Mouse (Mus musculus) brown adipose tissue, adult 24 weeks (tissue): ENCODE measurements around the gene AI837181. TPM values are rescaled to one million over a fixed set of nuclear protein-coding genes. Genes with fewer than 3 reads are reported as not detected.

Experiments used
- H3K27ac ChIP-seq: fragments of 200-500 bp; replicated peaks from 2 replicates; pipeline ENCODE4 v1.5.1; 2012; ENCODE audit warnings: low read depth, mild to moderate bottlenecking, low read length
- H3K4me1 ChIP-seq: fragments of 200-500 bp; 2 replicates; pipeline ENCODE4 v1.6.1; 2012; ENCODE audit warnings: low read length, mixed read lengths; ENCODE audit not compliant: control insufficient read depth, insufficient read depth, insufficient read length
- H3K4me3 ChIP-seq: fragments of 200-500 bp; 2 replicates; pipeline ENCODE4 v1.5.1; 2012; ENCODE audit warnings: low read depth, mild to moderate bottlenecking, low read length, moderate library complexity; ENCODE audit not compliant: insufficient read depth
- polyA plus RNA-seq: library from polyadenylated mRNA; stranded (reverse); fragments of >200 nt; gene quantifications from 2 replicates; pipeline ENCODE4 v1.2.4, GENCODE M21; 2012; ENCODE audit not compliant: missing spikeins, insufficient read depth, insufficient read length

The AI837181 gene
- polyA plus RNA-seq, 1 experiment: 27.1 TPM

GRCm38 (mm10) chr19:5447515-5448353 is 22.8 kb downstream of the AI837181 start, which contains the start of gene Fosl1:
TSS of gene Fosl1 (plus strand) at chr19:5447547.
- Histone ChIP-seq H3K27ac (no peak within 1 kb of the TSS), H3K4me1 (peaks cover 9% of the 10 kb centered on the region; the same call in 1 of the 2 replicates), H3K4me3 (peak within 1 kb of the TSS; percentile 81)

- Histone ChIP-seq H3K27ac (no peak overlapping the region), H3K4me1 (peaks cover 9% of the 10 kb centered on the region; the same call in 1 of the 2 replicates), H3K4me3 (peak overlapping the region; percentile 81)
These were observed 23.6 kb downstream of the AI837181 start for GRCm38 (mm10) chr19:5448354-5449150.

GRCm38 (mm10) chr19:5449673-5450072 is 24.7 kb downstream of the AI837181 start:
- H3K4me1 ChIP-seq: peaks cover 11% of the 10 kb centered on the region
- no peak overlapping the region for H3K4me3 ChIP-seq
- H3K27ac ChIP-seq: no peak overlapping the region

- Histone ChIP-seq H3K27ac (no peak overlapping the region), H3K4me3 (no peak overlapping the region), H3K4me1 (peaks cover 11% of the 10 kb centered on the region)
These were observed 26.8 kb downstream of the AI837181 start for GRCm38 (mm10) chr19:5451766-5452165.

DNA sequence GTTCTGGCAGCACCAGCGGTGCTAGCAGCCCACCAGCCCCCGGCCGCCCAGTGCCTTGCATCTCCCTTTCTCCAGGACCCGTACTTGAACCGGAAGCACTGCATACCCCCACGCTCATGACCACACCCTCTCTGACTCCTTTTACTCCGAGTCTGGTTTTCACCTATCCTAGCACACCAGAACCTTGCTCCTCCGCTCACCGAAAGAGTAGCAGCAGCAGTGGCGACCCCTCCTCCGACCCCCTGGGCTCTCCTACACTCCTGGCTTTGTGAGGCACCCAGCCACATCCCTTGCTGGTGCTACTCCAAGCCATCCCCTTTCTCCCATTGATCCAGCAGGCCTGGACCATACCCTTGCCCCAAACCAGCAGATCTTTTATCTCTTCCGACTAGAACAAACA is 30.1 kb downstream of the AI837181 start:
- H3K4me1 ChIP-seq: peaks cover 2% of the 10 kb centered on the region
- H3K27ac ChIP-seq: peak overlapping the region; percentile 84; the same call in 1 of the 2 replicates
- H3K4me3 ChIP-seq: peak overlapping the region; percentile 86

DNA sequence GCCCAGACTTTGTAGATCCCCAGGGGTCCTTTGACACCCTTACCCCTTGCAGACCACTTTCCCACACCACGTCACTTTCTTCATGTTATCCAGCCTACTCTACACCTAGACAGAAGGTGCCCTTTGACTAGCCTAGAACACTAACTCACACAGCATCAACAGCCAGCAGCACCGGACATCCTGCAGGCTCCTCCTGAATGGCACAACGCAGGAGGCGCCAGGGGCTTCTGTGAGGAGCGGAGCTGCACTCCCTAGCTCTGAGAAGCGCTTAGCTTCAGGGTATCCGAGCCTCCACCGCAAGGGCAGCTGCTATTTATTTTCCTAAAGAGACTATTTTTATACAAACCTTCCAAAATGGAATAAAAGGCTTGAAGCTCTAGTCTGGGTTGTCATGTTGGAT is 30.6 kb downstream of the AI837181 start:
- Histone ChIP-seq H3K27ac (peak overlapping the region; percentile 84), H3K4me3 (peak overlapping the region; percentile 86)

DNA sequence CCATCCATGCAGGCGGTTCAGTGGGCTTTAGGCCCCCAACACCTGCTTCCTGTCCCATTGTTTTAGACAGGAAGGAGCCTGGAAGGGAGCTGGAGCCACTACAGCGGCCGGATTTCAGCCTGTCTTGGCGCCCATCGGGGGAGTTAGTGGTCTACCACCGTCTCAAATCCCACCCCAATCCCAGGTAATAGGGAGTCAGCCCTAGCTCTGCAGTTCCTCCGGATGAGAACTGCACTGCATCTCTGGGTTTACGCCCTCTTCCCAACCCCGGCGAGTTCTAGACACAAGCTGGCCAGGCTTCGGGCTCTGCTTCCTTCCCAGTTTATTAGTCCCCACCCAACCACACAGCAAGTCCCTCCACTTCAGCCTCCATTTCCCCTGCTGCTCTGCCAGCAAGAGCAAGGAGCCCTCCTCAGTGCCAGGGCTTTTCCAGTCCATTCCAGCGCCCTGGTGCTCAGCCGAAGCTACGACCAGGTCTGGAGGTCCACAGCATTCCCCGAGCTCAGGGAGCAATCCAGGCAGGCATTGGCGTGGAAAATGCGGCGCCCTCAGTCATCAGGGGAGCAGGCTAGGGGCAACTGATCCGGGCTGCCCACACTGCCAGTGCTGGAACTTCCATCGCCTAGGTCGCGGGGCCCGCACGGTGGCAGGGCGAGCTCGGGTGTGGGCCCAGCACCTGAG is 31.4 kb downstream of the AI837181 start:
- peak overlapping the region; percentile 86 for H3K4me3 ChIP-seq
- H3K4me1 ChIP-seq: peaks cover 2% of the 10 kb centered on the region
- H3K27ac ChIP-seq: peak overlapping the region; percentile 96

More for the DNA sequence above, 30.6 kb downstream of the AI837181 start:
- peaks cover 2% of the 10 kb centered on the region for H3K4me1 ChIP-seq

DNA sequence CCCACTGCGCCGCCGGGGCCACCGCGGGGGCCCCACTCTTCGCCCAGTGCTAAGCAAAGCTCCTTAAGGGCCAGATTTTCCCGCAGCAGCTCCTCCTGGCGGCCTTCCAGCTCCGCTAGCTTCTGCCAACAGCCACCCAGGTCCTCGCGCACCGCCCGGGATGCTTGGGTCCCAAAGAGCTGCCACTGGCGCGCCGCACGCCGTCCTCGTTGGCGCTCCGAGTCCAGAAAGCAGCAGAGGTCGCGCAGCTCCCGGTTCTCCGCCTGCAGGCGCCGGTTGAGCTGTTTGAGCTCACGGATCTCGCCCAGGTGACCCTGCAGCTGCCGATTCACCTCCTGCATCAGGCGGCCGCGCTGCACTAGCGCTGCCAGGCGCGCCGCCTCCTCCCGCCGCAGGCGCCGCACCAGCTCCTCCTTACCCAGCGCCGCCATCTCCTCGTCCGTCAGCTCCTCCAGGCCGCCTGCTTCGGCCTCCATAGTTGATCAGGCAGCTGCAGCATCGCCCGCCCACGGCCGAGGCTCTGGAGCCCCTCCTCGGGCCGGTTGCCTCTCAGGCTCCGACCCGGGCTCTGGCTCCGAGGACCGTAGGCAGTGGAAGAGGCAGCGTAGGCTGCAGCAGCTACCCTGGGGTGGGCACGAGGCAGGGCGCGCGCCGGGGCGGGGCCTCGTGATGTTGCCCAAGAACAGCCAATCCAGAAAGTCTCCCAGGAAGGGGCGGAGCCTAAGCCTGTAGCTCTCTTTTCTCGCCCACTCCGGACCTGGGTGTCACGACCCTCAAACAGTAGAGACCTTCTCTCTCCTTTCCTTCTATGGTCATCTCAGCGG is 32.2 kb downstream of the AI837181 start:
- Histone ChIP-seq H3K27ac (peak overlapping the region; percentile 96), H3K4me1 (peaks cover 2% of the 10 kb centered on the region), H3K4me3 (peak overlapping the region; percentile 86)

GRCm38 (mm10) chr19:5457746-5458442 is 33.0 kb downstream of the AI837181 start, which contains the start of gene Ccdc85b:
TSS of gene Ccdc85b (minus strand) at chr19:5457894.
- Histone ChIP-seq H3K27ac (peak within 1 kb of the TSS; percentile 96), H3K4me3 (peak within 1 kb of the TSS; percentile 86), H3K4me1 (peaks cover 2% of the 10 kb centered on the region)

GRCm38 (mm10) chr19:5459019-5459418 is 34.1 kb downstream of the AI837181 start:
- Histone ChIP-seq H3K4me1 (no peaks in the 10 kb centered on the region; the same call in 1 of the 2 replicates), H3K27ac (peak overlapping the region; percentile 96)

GRCm38 (mm10) chr19:5459896-5460295 is 35.0 kb downstream of the AI837181 start:
- H3K4me3 ChIP-seq: peak overlapping the region; percentile 76; the same call in 1 of the 2 replicates
- H3K27ac ChIP-seq: no peak overlapping the region
- H3K4me1 ChIP-seq: peaks cover 5% of the 10 kb centered on the region; the same call in 1 of the 2 replicates

More at GRCm38 (mm10) chr19:5459019-5459418, 34.1 kb downstream of the AI837181 start:
- H3K4me3 ChIP-seq: no peak overlapping the region

GRCm38 (mm10) chr19:5460465-5460911 is 35.5 kb downstream of the AI837181 start, which contains the start of gene Fibp:
TSS of gene Fibp (plus strand) at chr19:5460615.
- Histone ChIP-seq H3K27ac (peak within 1 kb of the TSS; percentile 86), H3K4me3 (peak within 1 kb of the TSS; percentile 76), H3K4me1 (peaks cover 5% of the 10 kb centered on the region; the same call in 1 of the 2 replicates)

- Histone ChIP-seq H3K4me1 (peaks cover 5% of the 10 kb centered on the region; the same call in 1 of the 2 replicates), H3K27ac (no peak overlapping the region), H3K4me3 (peak overlapping the region; percentile 76)
These were observed 36.5 kb downstream of the AI837181 start for GRCm38 (mm10) chr19:5461411-5461810.
